Mouse (Mus musculus) limb, embryonic 14.5 days (tissue): Measurements from ENCODE around the gene Sgcd. TPM values are rescaled to one million over a fixed set of nuclear protein-coding genes. Genes with fewer than 3 reads are reported as not detected.

Experiments used
- ATAC-seq: fragments of 200-750 bp; cut with Nextera tagmentation; 2 replicates; pipeline ENCODE4 v1.8.0; 2017; ENCODE audit warnings: low read depth, moderate number of reproducible peaks, moderate TSS enrichment; ENCODE audit not compliant: low FRiP score
- DNase-seq: peaks from one replicate; pipeline ENCODE4 v3.0.0-alpha.2; 2015; ENCODE audit warnings: low spot score
- H3K27ac ChIP-seq: fragments of 300-500 bp; sonication (generic); replicated peaks from 2 replicates; pipeline ENCODE4 v1.5.1; 2014; ENCODE audit warnings: low read depth, mild to moderate bottlenecking, low read length, moderate library complexity, mixed read lengths
- H3K27me3 ChIP-seq: fragments of 300-500 bp; sonication (generic); 2 replicates; pipeline ENCODE4 v1.6.1; 2014; ENCODE audit warnings: low read length, mixed read lengths; ENCODE audit not compliant: control insufficient read depth, insufficient read depth
- H3K36me3 ChIP-seq: fragments of 300-500 bp; sonication (generic); 2 replicates; pipeline ENCODE4 v1.6.1; 2014; ENCODE audit warnings: mild to moderate bottlenecking, low read length, moderate library complexity, mixed read lengths; ENCODE audit not compliant: control insufficient read depth, insufficient read depth
- H3K4me1 ChIP-seq: fragments of 300-500 bp; sonication (generic); 2 replicates; pipeline ENCODE4 v1.6.1; 2014; ENCODE audit warnings: antibody characterized with exemption, low read length, mixed read lengths; ENCODE audit not compliant: control insufficient read depth, insufficient read depth
- H3K4me2 ChIP-seq: fragments of 300-500 bp; sonication (generic); replicated peaks from 2 replicates; pipeline ENCODE4 v1.6.1; 2014; ENCODE audit warnings: low read depth, mild to moderate bottlenecking, low read length, moderate library complexity; ENCODE audit not compliant: severe bottlenecking
- H3K4me3 ChIP-seq: fragments of 300-500 bp; sonication (generic); replicated peaks from 2 replicates; pipeline ENCODE4 v1.5.1; 2014; ENCODE audit warnings: low read length
- H3K9ac ChIP-seq: fragments of 300-500 bp; sonication (generic); 2 replicates; pipeline ENCODE4 v1.6.1; 2014; ENCODE audit warnings: mild to moderate bottlenecking, low read depth, low read length, moderate library complexity; ENCODE audit not compliant: severe bottlenecking
- H3K9me3 ChIP-seq: fragments of 300-500 bp; sonication (generic); 2 replicates; pipeline ENCODE4 v1.6.1; 2016; ENCODE audit warnings: low read length; ENCODE audit not compliant: control insufficient read depth
- POLR2A ChIP-seq: fragments of 200-500 bp; IDR thresholded peaks from 2 replicates; pipeline ENCODE4 v1.8.0; 2012; ENCODE audit warnings: inconsistent platforms, mild to moderate bottlenecking, moderate library complexity, borderline replicate concordance; ENCODE audit not compliant: insufficient read depth, insufficient read length; ENCODE audit errors: extremely low read depth
- WGBS: fragments of 180-500 bp; shearing (Covaris S2); extraction: QIAGEN DNeasy Blood & Tissue Kit; methylation state at CpG from one replicate; pipeline ENCODE4 v1.1.7; 2014; 5-methylcytosine and 5-hydroxymethylcytosine counted together
- polyA plus RNA-seq, 2 experiments: library from polyadenylated mRNA; depleted of rRNA in 1 of 2; stranded (reverse) in 1 of 2; unstranded in 1 of 2; fragments of >200 nt; fragmentation: Nextera tagmentation in 1 of 2; extraction: Ambion mirVana in 1 of 2; gene quantifications; 2 replicates each; pipeline versions ENCODE4 v1.2.1 to v1.2.3; 2012 to 2014

Gene Sgcd
- polyA plus RNA-seq, 2 experiments: 9.4 to 14.3 TPM

- no peak for TF ChIP-seq POLR2A
- H3K4me2 ChIP-seq: no peak overlapping the region
- no peaks in the 10 kb centered on the region for H3K9me3 ChIP-seq
- DNase-seq (no peak), ATAC-seq (no peak)
- H3K27ac ChIP-seq: no peak overlapping the region
- H3K4me3 ChIP-seq: no peak overlapping the region
- H3K4me1 ChIP-seq: no peaks in the 10 kb centered on the region
- H3K27me3 ChIP-seq: no peaks in the 10 kb centered on the region
- no peak overlapping the region for H3K9ac ChIP-seq
- no peaks in the 10 kb centered on the region for H3K36me3 ChIP-seq
- 59% methylated on average over 2 of the region's 2 CpGs for WGBS
These were observed 347.1 kb downstream of the Sgcd start for GRCm38 (mm10) chr11:47641567-47642259.

DNA sequence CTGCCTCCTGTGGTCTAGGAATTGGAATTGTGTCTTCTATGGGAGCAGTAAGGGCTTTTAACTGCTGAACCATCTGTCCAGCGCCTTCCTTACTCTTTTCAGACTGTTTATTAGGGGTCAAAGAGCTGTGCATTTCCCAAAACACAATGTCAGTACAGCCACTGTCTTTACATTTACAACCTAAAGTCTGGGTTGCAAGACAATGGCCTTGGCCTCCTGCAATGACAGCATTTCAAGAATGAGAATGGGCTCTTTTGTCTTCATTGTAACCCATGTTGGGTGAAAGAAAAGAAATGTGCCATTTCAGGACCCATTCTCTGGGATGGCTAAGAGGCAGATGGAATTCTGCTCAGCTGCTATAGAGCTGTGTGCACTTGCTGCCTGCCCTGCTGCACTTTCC, 348.2 kb downstream of the Sgcd start:
- Histone ChIP-seq H3K27ac (no peak overlapping the region), H3K36me3 (no peaks in the 10 kb centered on the region), H3K27me3 (no peaks in the 10 kb centered on the region), H3K4me1 (no peaks in the 10 kb centered on the region), H3K9ac (no peak overlapping the region), H3K9me3 (no peaks in the 10 kb centered on the region), H3K4me2 (no peak overlapping the region), H3K4me3 (no peak overlapping the region)
- no peak for TF ChIP-seq POLR2A
- ATAC-seq: no peak
- no peak for DNase-seq
- 32% methylated on average over 1 of the region's 1 CpGs for WGBS

GRCm38 (mm10) chr11:47630186-47630585, 358.6 kb downstream of the Sgcd start:
- Histone ChIP-seq H3K4me1 (no peaks in the 10 kb centered on the region), H3K4me2 (no peak overlapping the region), H3K4me3 (no peak overlapping the region), H3K9me3 (no peaks in the 10 kb centered on the region), H3K36me3 (no peaks in the 10 kb centered on the region), H3K27me3 (no peaks in the 10 kb centered on the region), H3K27ac (no peak overlapping the region), H3K9ac (no peak overlapping the region)
- DNase-seq: no peak
- no peak for ATAC-seq
- no peak for TF ChIP-seq POLR2A
- 81% methylated on average over 2 of the region's 2 CpGs for WGBS

DNA sequence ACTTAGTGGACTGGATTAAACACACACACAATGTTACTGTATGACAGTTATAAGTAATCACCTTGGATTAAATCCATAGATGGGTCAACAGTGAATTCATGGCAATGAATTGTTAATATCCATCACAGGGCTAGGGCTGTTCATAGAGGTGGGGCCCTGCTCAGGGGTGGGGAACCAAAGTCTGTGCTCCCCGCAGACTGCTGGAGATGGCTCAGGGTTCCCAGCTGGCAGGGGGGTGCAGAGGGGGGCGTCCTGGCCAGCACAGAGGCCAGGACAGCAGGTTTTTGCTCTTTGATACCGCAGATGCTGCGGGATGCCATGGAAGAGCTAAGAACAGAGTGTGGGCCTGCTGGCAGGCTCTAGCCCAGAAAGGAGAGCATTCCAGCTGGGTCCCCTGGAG, 378.9 kb downstream of the Sgcd start:
- ATAC-seq (no peak), DNase-seq (no peak)
- no peak overlapping the region for H3K4me3 ChIP-seq
- H3K9me3 ChIP-seq: no peaks in the 10 kb centered on the region
- H3K4me1 ChIP-seq: no peaks in the 10 kb centered on the region
- WGBS: 79% methylated on average over 4 of the region's 4 CpGs
- no peak for TF ChIP-seq POLR2A
- no peak overlapping the region for H3K4me2 ChIP-seq
- no peak overlapping the region for H3K27ac ChIP-seq
- H3K36me3 ChIP-seq: no peaks in the 10 kb centered on the region
- H3K9ac ChIP-seq: no peak overlapping the region
- no peaks in the 10 kb centered on the region for H3K27me3 ChIP-seq

GRCm38 (mm10) chr11:47574635-47575034, 414.1 kb downstream of the Sgcd start:
- Histone ChIP-seq H3K9ac (no peak overlapping the region), H3K36me3 (no peaks in the 10 kb centered on the region), H3K27ac (no peak overlapping the region), H3K4me2 (no peak overlapping the region), H3K27me3 (no peaks in the 10 kb centered on the region), H3K9me3 (no peaks in the 10 kb centered on the region), H3K4me1 (no peaks in the 10 kb centered on the region), H3K4me3 (no peak overlapping the region)
- ATAC-seq: no peak
- no peak for DNase-seq
- TF ChIP-seq POLR2A: no peak
- WGBS: 44% methylated on average over 4 of the region's 4 CpGs

DNA sequence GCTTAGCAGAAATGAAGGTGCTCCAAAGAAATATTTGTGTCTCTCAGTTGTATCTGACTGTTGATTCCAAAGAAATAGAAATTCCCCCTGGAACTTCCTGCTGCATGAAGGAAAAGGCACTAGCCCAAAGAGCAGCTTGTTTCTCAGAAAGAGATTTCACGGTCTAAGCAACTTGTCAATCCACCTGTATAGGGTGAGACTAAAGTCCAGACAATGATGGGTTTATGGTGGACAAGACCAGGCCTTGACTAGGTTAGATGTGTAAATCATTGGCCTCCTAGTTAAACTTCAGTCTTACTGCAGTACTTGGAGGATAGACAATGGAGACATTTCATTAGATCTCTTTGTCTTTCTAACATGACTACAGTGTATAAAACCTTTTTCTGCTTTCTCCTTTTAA, 420.3 kb downstream of the Sgcd start:
- ATAC-seq (no peak), DNase-seq (no peak)
- Histone ChIP-seq H3K9me3 (no peaks in the 10 kb centered on the region), H3K27ac (no peak overlapping the region), H3K4me1 (no peaks in the 10 kb centered on the region), H3K36me3 (no peaks in the 10 kb centered on the region), H3K4me3 (no peak overlapping the region), H3K4me2 (no peak overlapping the region), H3K9ac (no peak overlapping the region), H3K27me3 (no peaks in the 10 kb centered on the region)
- 83% methylated on average over 1 of the region's 1 CpGs for WGBS
- no peak for TF ChIP-seq POLR2A
